Mouse (Mus musculus): ENCODE measurements around the gene Lbr.

DNA sequence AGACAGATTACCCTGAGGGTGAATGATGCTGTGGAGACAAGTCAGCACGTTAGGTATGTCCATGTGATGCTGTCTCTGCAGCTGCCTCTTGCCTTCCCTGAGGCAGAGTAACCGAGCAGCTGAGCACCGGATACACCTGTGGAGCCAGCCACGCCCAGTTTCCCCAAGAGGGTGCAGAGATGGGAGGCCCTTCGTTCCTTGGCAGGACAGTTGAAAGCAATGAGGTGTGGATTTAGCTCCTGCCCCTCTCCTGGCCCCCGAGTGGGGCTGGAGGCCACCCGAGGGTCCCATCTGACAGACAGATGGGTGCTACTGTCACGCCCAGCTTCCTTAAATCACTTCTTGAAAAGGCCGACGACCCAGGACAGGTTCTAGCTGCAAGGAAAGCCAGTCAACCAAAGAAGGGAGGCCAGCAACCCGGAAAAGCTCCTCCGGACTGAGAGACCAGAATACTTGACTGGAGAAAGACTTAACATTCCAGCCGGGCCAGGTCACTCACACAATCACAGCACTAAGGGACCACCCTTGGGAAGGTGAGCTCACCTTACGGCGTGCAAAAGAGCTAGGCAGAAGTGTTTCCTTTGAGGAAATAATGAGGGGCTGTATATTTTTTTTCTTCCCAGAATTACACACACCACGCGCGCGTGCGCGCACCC is 10.4 kb upstream of the Lbr start:
- TF ChIP-seq POLR2A (IDR thresholded peaks at IDR 0.05; ENCODE audit: borderline replicate concordance, extremely low read depth, insufficient read depth, insufficient read length, poor library complexity, severe bottlenecking) (no peak), CTCF (IDR thresholded peaks at IDR 0.05; ENCODE audit: borderline replicate concordance, extremely low read depth, insufficient read depth, insufficient read length) (no peak)
